8 mouse cellular contexts compared by ENCODE assay signal in genomic region chr6:116192809-116193311, GRCm38 (mm10). TPM values are rescaled to one million over a fixed set of nuclear protein-coding genes. Genes with fewer than 3 reads are reported as not detected.
DNase-seq lines count a peak whose midpoint lies in the region; ATAC-seq lines count a peak whose summit lies in the region.

No protein-coding gene starts in this region.

- H3K9me3 ChIP-seq in forebrain, embryonic 14.5 days (replicated peaks; ENCODE audit: control insufficient read depth, low read length), result no peaks in the 10 kb centered on the region
- H3K9me3 ChIP-seq in limb, embryonic 11.5 days (ENCODE audit: control insufficient read depth, low read length), result no peaks in the 10 kb centered on the region

- H3K36me3 ChIP-seq in forebrain, embryonic 14.5 days (ENCODE audit: control insufficient read depth, insufficient read depth, low read length), result no peaks in the 10 kb centered on the region
- H3K36me3 ChIP-seq in limb, embryonic 11.5 days (ENCODE audit: control insufficient read depth, insufficient read depth, low read length), result no peaks in the 10 kb centered on the region

- H3K27me3 ChIP-seq in forebrain, embryonic 14.5 days (replicated peaks; ENCODE audit: control insufficient read depth, insufficient read depth, low read length), result no peaks in the 10 kb centered on the region
- H3K27me3 ChIP-seq in limb, embryonic 11.5 days (ENCODE audit: control insufficient read depth, insufficient read depth, low read length), result no peaks in the 10 kb centered on the region

- WGBS in forebrain, embryonic 14.5 days, result under 1% methylated on average over 26 of the region's 51 CpGs
- WGBS in limb, embryonic 11.5 days, result under 1% methylated on average over 42 of the region's 51 CpGs

- peak overlapping the region; percentile 84 for H3K4me2 ChIP-seq in forebrain, embryonic 14.5 days (ENCODE audit: low read length)
- peak overlapping the region; percentile 67 for H3K4me2 ChIP-seq in limb, embryonic 11.5 days (ENCODE audit: low read depth, severe bottlenecking)

- peak overlapping the region; percentile 75 for H3K27ac ChIP-seq in forebrain, embryonic 14.5 days (ENCODE audit: low read depth, low read length)
- 0 out of 2 replicates have a peak overlapping the region, but pooled peaks have one; percentile 55 for H3K27ac ChIP-seq in limb, embryonic 11.5 days (replicated peaks; ENCODE audit: low read depth, low read length)

- H3K4me3 ChIP-seq in forebrain, embryonic 14.5 days (ENCODE audit: low read depth, low read length), result peak overlapping the region; percentile 84
- peak overlapping the region; percentile 54 for H3K4me3 ChIP-seq in limb, embryonic 11.5 days (ENCODE audit: low read depth, low read length)

- peaks cover 18% of the 10 kb centered on the region for H3K4me1 ChIP-seq in forebrain, embryonic 14.5 days (ENCODE audit: control insufficient read depth, insufficient read depth, low read length)
- H3K4me1 ChIP-seq in limb, embryonic 11.5 days (ENCODE audit: control insufficient read depth, insufficient read depth, low read length), result peaks cover 2% of the 10 kb centered on the region; the same call in 1 of the 2 replicates

- peak overlapping the region; percentile 94 for H3K9ac ChIP-seq in forebrain, embryonic 14.5 days (ENCODE audit: low read length)
- H3K9ac ChIP-seq in limb, embryonic 11.5 days (ENCODE audit: low read length), result peak overlapping the region; percentile 76

- peak; percentile 92 for ATAC-seq in forebrain, embryonic 14.5 days
- peak; percentile 85 for ATAC-seq in limb, embryonic 11.5 days (ENCODE audit: insufficient number of reproducible peaks, low FRiP score, low TSS enrichment, low read depth)
- ATAC-seq in monocyte, adult 5-6 weeks (replicated peaks; ENCODE audit: insufficient number of reproducible peaks, low FRiP score, low TSS enrichment, poor library complexity, severe bottlenecking), result 0 out of 2 replicates have a peak, but pooled peaks have one; percentile 25

- DNase-seq in adrenal gland, postnatal 10 days, result peak; percentile 66
- DNase-seq in adrenal gland, adult 18-20 months (ENCODE audit: low spot score in 2 of 2), result no peak
- DNase-seq in ovary, adult 18-20 months (ENCODE audit: low spot score), result peak; percentile 40
- DNase-seq in ovary, postnatal 36 days (ENCODE audit: low spot score), result no peak
- DNase-seq in forebrain, embryonic 14.5 days (ENCODE audit: low spot score), result peak; percentile 4
- peak; percentile 70 for DNase-seq in limb, embryonic 11.5 days (ENCODE audit: low spot score)
- DNase-seq in retina, embryonic 14.5 days (ENCODE audit: low spot score), result no peak

RNA-seq across cellular contexts. Expression of gene Tmcc1, which starts 0.4 kb away (rescaled TPM):
- 10 to 100 TPM; 22.9 to 27.0 TPM for total RNA-seq in adrenal gland, postnatal 10 days (2021)
- 10 to 100 TPM; 23.7 to 30.7 TPM for total RNA-seq in adrenal gland, adult 18-20 months (2021)
- polyA plus RNA-seq in forebrain, embryonic 14.5 days (2014; fragmentation: Nextera tagmentation; extraction: Ambion mirVana), result 22.7 and 22.8 TPM in 2 replicates
- polyA plus RNA-seq in limb, embryonic 11.5 days (2014; fragmentation: Nextera tagmentation; extraction: Ambion mirVana), result 13.4 and 13.8 TPM in 2 replicates
- total RNA-seq in monocyte, adult 5-6 weeks (2017), result 102 to 131 TPM (median 105 TPM) in 3 replicates

RNA-seq across cellular contexts. Expression of gene Washc2, which starts 15.0 kb away (rescaled TPM):
- total RNA-seq in adrenal gland, postnatal 10 days (2021), result 10 to 100 TPM; 41.3 to 52.7 TPM
- total RNA-seq in adrenal gland, adult 18-20 months (2021), result 10 to 100 TPM; 47.6 to 48.6 TPM
- polyA plus RNA-seq in forebrain, embryonic 14.5 days (2014; fragmentation: Nextera tagmentation; extraction: Ambion mirVana), result 37.9 and 45.2 TPM in 2 replicates
- polyA plus RNA-seq in limb, embryonic 11.5 days (2014; fragmentation: Nextera tagmentation; extraction: Ambion mirVana), result 45.7 and 55.5 TPM in 2 replicates
- total RNA-seq in monocyte, adult 5-6 weeks (2017), result 68.6 to 93.7 TPM (median 85.6 TPM) in 3 replicates

Comparison
In these comparisons a context has a peak if more than half of its experiments do, and no peak if none do; other contexts are left out.
1. DNase-seq: peak in adrenal gland, postnatal 10 days (single experiment), ovary, adult 18-20 months (single experiment), forebrain, embryonic 14.5 days (single experiment) and limb, embryonic 11.5 days (single experiment); none in adrenal gland, adult 18-20 months (0 of 2), ovary, postnatal 36 days (single experiment) and retina, embryonic 14.5 days (single experiment).
2. ATAC-seq: peak in every context shown above with its lines; median percentile 92 in forebrain, embryonic 14.5 days; 85 in limb, embryonic 11.5 days; 25 in monocyte, adult 5-6 weeks.